ENCODE assay signal across 8 mouse cellular contexts in genomic region chr14:25695059-25695458, GRCm38 (mm10). TPM values are rescaled to one million over a fixed set of nuclear protein-coding genes. Genes with fewer than 3 reads are reported as not detected.
DNase-seq lines count a peak whose midpoint lies in the region; ATAC-seq and TF ChIP-seq lines count a peak whose summit lies in the region.

No protein-coding gene starts in this region.

- H3K9me3 ChIP-seq in heart, embryonic 16.5 days (replicated peaks; ENCODE audit: control insufficient read depth, low read length): no peaks in the 10 kb centered on the region
- H3K9me3 ChIP-seq in hindbrain, embryonic 12.5 days (replicated peaks): no peaks in the 10 kb centered on the region
- no peaks in the 10 kb centered on the region for H3K9me3 ChIP-seq in midbrain, embryonic 12.5 days

- 25% methylated on average over 6 of the region's 6 CpGs for WGBS in heart, embryonic 16.5 days
- WGBS in bone marrow, adult 2 months: 5% methylated on average over 6 of the region's 6 CpGs
- 82% methylated on average over 6 of the region's 6 CpGs for WGBS in hindbrain, embryonic 12.5 days
- 73% methylated on average over 6 of the region's 6 CpGs for WGBS in midbrain, embryonic 12.5 days

- TF ChIP-seq POLR2A in bone marrow, adult 2 months (IDR thresholded peaks at IDR 0.05; ENCODE audit: borderline replicate concordance, control insufficient read depth, low read depth, low read length): no peak

- H3K4me3 ChIP-seq in heart, embryonic 16.5 days (ENCODE audit: low read length): peak overlapping the region; percentile 89
- H3K4me3 ChIP-seq in bone marrow, adult 2 months (replicated peaks; ENCODE audit: control insufficient read depth, low read depth, low read length): peak overlapping the region; percentile 43
- H3K4me3 ChIP-seq in hindbrain, embryonic 12.5 days: peak overlapping the region; percentile 66
- H3K4me3 ChIP-seq in midbrain, embryonic 12.5 days: peak overlapping the region; percentile 92

- TF ChIP-seq CTCF in bone marrow, adult 2 months (IDR thresholded peaks at IDR 0.05; ENCODE audit: control insufficient read depth, insufficient read depth, low read length): no peak

- peak overlapping the region; percentile 86 for H3K27ac ChIP-seq in heart, embryonic 16.5 days (ENCODE audit: low read length)
- no peak overlapping the region for H3K27ac ChIP-seq in bone marrow, adult 2 months (ENCODE audit: control insufficient read depth, insufficient read depth, low read depth, low read length, poor library complexity)
- no peak overlapping the region for H3K27ac ChIP-seq in hindbrain, embryonic 12.5 days
- no peak overlapping the region for H3K27ac ChIP-seq in midbrain, embryonic 12.5 days (replicated peaks)

- no peaks in the 10 kb centered on the region for H3K27me3 ChIP-seq in heart, embryonic 16.5 days (ENCODE audit: control insufficient read depth, insufficient read depth, low read length)
- no peaks in the 10 kb centered on the region for H3K27me3 ChIP-seq in hindbrain, embryonic 12.5 days
- no peaks in the 10 kb centered on the region for H3K27me3 ChIP-seq in midbrain, embryonic 12.5 days

- peak overlapping the region; percentile 79 for H3K4me2 ChIP-seq in heart, embryonic 16.5 days (ENCODE audit: low read depth, low read length)
- H3K4me2 ChIP-seq in hindbrain, embryonic 12.5 days (replicated peaks): peak overlapping the region; percentile 94
- H3K4me2 ChIP-seq in midbrain, embryonic 12.5 days (replicated peaks): peak overlapping the region; percentile 96

- H3K4me1 ChIP-seq in heart, embryonic 16.5 days (ENCODE audit: control insufficient read depth, insufficient read depth, low read length): peaks cover 26% of the 10 kb centered on the region
- no peaks in the 10 kb centered on the region for H3K4me1 ChIP-seq in bone marrow, adult 2 months (ENCODE audit: control insufficient read depth, insufficient read depth, low read length)
- peaks cover 10% of the 10 kb centered on the region for H3K4me1 ChIP-seq in hindbrain, embryonic 12.5 days
- peaks cover 22% of the 10 kb centered on the region for H3K4me1 ChIP-seq in midbrain, embryonic 12.5 days

- no peak for ATAC-seq in heart, embryonic 16.5 days (replicated peaks; ENCODE audit: extremely low read depth, insufficient read depth, low FRiP score)
- no peak for ATAC-seq in hindbrain, embryonic 12.5 days (ENCODE audit: low FRiP score)
- no peak for ATAC-seq in midbrain, embryonic 12.5 days (ENCODE audit: low FRiP score, low read depth)

- DNase-seq in heart, adult 8-10 months (ENCODE audit: low spot score): no peak
- DNase-seq in urinary bladder, adult 18-20 months (ENCODE audit: low spot score in 2 of 2): no peak
- DNase-seq in ovary, postnatal 14 days (ENCODE audit: low spot score): no peak
- no peak for DNase-seq in adrenal gland, adult 18-20 months (ENCODE audit: low spot score in 2 of 2)

- H3K9ac ChIP-seq in heart, embryonic 16.5 days (ENCODE audit: low read length): peak overlapping the region; percentile 94
- H3K9ac ChIP-seq in hindbrain, embryonic 12.5 days: peak overlapping the region; percentile 74
- H3K9ac ChIP-seq in midbrain, embryonic 12.5 days (replicated peaks): peak overlapping the region; percentile 87

- H3K36me3 ChIP-seq in heart, embryonic 16.5 days (ENCODE audit: control insufficient read depth, insufficient read depth): peaks cover 32% of the 10 kb centered on the region
- peaks cover 35% of the 10 kb centered on the region for H3K36me3 ChIP-seq in hindbrain, embryonic 12.5 days
- H3K36me3 ChIP-seq in midbrain, embryonic 12.5 days: peaks cover 37% of the 10 kb centered on the region

RNA-seq across cellular contexts. Expression of gene Ppif, which starts 1.1 kb away (rescaled TPM):
- 118 and 121 TPM in 2 replicates for polyA plus RNA-seq in heart, embryonic 16.5 days (2015; fragmentation: Nextera tagmentation; extraction: Ambion mirVana)
- 100 to 1,000 TPM; 300 to 329 (median 307) TPM for total RNA-seq in heart, adult 8-10 months (2022)
- 22.2 and 34.3 TPM in 2 replicates for polyA plus RNA-seq in bone marrow, adult 2 months (2011; ENCODE audit: insufficient read depth, insufficient read length, low replicate concordance, missing spikeins)
- polyA plus RNA-seq in hindbrain, embryonic 12.5 days (2016; fragmentation: Nextera tagmentation; extraction: Ambion mirVana): 26.2 and 29.6 TPM in 2 replicates
- polyA plus RNA-seq in midbrain, embryonic 12.5 days (2016; fragmentation: Nextera tagmentation; extraction: Ambion mirVana): 28.7 and 29.7 TPM in 2 replicates
- total RNA-seq in adrenal gland, adult 18-20 months (2021): 10 to 100 TPM; 21.3 to 32.1 TPM
